Mouse (Mus musculus): ENCODE data around the gene Slc1a6. TPM values are rescaled to one million over a fixed set of nuclear protein-coding genes. Genes with fewer than 3 reads are reported as not detected.

Slc1a6 gene
- polyA plus RNA-seq, 1 experiment: not detected

DNA sequence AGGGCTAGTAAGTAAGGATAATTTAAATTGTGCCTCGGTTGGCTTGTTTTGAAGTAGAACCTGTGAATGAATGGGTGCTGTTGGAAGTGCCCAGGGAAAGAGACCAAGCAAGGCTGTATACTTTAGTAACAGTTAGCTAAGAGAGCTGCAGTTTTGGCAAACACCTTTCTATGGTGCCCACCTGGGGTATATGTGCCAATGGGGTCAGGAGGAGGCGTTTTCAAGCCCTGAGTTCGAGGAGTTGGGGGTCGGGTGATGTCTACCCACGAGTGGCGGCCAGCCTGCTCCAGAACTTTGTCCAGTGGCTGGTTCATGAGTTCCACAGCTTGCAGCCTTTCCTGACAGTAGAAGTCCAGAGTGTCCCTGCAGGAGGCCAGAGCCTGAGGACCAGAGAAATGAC lies 31.4 kb upstream of the Slc1a6 start:
- no peak for DNase-seq
- H3K36me3 ChIP-seq (ENCODE audit: control insufficient read depth, insufficient read depth, low read length): no peaks in the 10 kb centered on the region
- H3K27ac ChIP-seq (ENCODE audit: control insufficient read depth, insufficient read depth, low read length): no peak overlapping the region
- no peaks in the 10 kb centered on the region; the same call in 1 of the 2 replicates for H3K27me3 ChIP-seq (ENCODE audit: control insufficient read depth, insufficient read depth, low read length)
- 92% methylated on average over 6 of the region's 6 CpGs for WGBS
- TF ChIP-seq POLR2A (IDR thresholded peaks at IDR 0.05; ENCODE audit: control insufficient read depth, extremely low read depth, insufficient read depth, low read length, poor library complexity) (no peak), CTCF (IDR thresholded peaks at IDR 0.05; ENCODE audit: borderline replicate concordance, control insufficient read depth, extremely low read depth, insufficient read depth, low read length, poor library complexity) (no peak)
- no peaks in the 10 kb centered on the region for H3K4me1 ChIP-seq (replicated peaks; ENCODE audit: control insufficient read depth, insufficient read depth, low read length)
- H3K4me3 ChIP-seq (ENCODE audit: control insufficient read depth, insufficient read depth, low read length): no peak overlapping the region

DNA sequence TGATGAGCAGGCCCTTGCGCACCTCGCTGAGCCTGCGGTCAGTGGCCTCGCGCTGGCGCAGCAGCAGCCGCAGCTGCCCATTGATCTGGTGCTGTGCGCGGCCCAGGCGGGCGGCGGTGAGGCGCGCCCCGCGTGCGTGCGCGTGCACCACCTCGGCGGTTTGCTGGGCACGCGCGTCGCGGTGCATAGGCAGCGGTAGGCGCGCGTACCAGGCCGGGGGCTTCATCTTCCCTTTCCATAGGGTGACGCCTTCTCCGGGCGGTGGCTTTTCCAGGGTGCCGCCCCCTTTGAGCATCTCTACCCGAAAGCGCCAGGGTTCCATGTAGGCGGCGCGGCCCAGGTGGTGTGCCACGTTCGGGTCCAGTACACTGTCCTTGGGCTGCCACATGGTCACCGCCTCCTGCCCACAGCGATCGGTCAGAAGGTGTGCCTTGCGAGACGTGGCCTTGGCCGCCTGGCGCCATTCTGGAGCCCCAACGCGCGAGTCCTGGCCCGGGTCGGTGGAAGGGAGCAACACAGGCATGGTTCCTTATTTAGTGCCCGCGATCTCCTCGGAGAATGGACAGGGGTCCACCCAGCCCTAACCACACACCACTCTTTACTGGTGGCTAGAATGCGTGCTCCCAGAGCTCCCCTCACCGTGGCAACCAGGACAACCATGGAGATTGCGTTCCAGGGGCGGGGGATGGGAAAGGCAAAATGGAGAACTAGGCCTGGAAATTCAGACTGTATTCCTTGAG lies 27.7 kb upstream of the Slc1a6 start, which contains the start of gene Ccdc105:
Gene Ccdc105, minus strand, starts transcription at position 614 of the 740 bp plus-strand sequence.
- no peaks in the 10 kb centered on the region for H3K36me3 ChIP-seq (ENCODE audit: control insufficient read depth, insufficient read depth, low read length)
- DNase-seq: no peak
- no peaks in the 10 kb centered on the region; the same call in 1 of the 2 replicates for H3K27me3 ChIP-seq (ENCODE audit: control insufficient read depth, insufficient read depth, low read length)
- no peaks in the 10 kb centered on the region for H3K4me1 ChIP-seq (replicated peaks; ENCODE audit: control insufficient read depth, insufficient read depth, low read length)
- TF ChIP-seq POLR2A (IDR thresholded peaks at IDR 0.05; ENCODE audit: control insufficient read depth, extremely low read depth, insufficient read depth, low read length, poor library complexity): no peak
- no peak for TF ChIP-seq CTCF (IDR thresholded peaks at IDR 0.05; ENCODE audit: borderline replicate concordance, control insufficient read depth, extremely low read depth, insufficient read depth, low read length, poor library complexity)
- WGBS: 5% methylated on average over 61 of the region's 61 CpGs
- no peak within 1 kb of the TSS for H3K27ac ChIP-seq (ENCODE audit: control insufficient read depth, insufficient read depth, low read length)
- no peak within 1 kb of the TSS for H3K4me3 ChIP-seq (ENCODE audit: control insufficient read depth, insufficient read depth, low read length)

DNA sequence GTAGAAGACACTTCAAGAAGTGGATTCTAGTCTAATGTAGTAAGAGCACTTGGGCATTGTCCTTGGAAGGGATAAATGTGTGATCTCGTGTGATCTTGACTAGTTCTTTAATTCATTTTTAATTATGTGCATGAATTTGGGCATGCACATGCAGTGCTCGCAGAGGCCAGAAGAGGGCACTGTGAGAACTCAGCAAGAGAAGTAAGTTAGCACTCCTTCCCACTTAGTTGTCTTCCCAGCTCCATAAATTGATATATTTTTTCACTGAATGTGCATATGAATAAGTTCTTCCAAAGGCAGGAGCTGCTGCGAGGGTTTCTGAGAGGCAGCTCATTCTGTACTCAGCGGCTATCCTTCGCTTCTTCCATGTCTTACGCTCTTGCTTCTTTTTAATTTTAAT lies 24.3 kb upstream of the Slc1a6 start:
- Histone ChIP-seq H3K27me3 (ENCODE audit: control insufficient read depth, insufficient read depth, low read length) (no peaks in the 10 kb centered on the region; the same call in 1 of the 2 replicates), H3K4me3 (ENCODE audit: control insufficient read depth, insufficient read depth, low read length) (no peak overlapping the region), H3K4me1 (replicated peaks; ENCODE audit: control insufficient read depth, insufficient read depth, low read length) (no peaks in the 10 kb centered on the region), H3K36me3 (ENCODE audit: control insufficient read depth, insufficient read depth, low read length) (no peaks in the 10 kb centered on the region), H3K27ac (ENCODE audit: control insufficient read depth, insufficient read depth, low read length) (no peak overlapping the region)
- DNase-seq: peak; percentile 38
- 41% methylated on average over 6 of the region's 6 CpGs for WGBS
- TF ChIP-seq POLR2A (IDR thresholded peaks at IDR 0.05; ENCODE audit: control insufficient read depth, extremely low read depth, insufficient read depth, low read length, poor library complexity) (no peak), CTCF (IDR thresholded peaks at IDR 0.05; ENCODE audit: borderline replicate concordance, control insufficient read depth, extremely low read depth, insufficient read depth, low read length, poor library complexity) (no peak)

DNA sequence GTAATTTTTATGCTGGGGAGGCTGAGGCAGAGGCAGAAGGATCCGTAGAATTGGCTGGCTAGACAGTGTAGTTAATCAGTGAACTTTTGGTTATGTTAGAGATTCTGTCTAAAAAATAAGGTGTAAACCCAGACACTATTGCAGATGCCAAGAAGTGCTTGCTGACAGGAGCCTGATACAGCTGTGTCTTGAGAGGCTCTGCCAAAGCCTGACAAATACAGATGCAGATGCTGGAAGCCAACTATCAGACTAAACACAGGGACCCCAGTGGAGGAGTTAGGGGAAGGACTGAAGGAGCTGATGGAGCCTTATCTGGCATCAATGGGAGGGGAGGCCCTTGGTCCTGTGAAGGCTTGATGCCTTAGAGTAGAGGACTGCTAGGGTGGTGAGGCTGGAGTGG lies 14.7 kb upstream of the Slc1a6 start:
- DNase-seq: no peak
- H3K36me3 ChIP-seq (ENCODE audit: control insufficient read depth, insufficient read depth, low read length): no peaks in the 10 kb centered on the region
- TF ChIP-seq CTCF (IDR thresholded peaks at IDR 0.05; ENCODE audit: borderline replicate concordance, control insufficient read depth, extremely low read depth, insufficient read depth, low read length, poor library complexity) (no peak), POLR2A (IDR thresholded peaks at IDR 0.05; ENCODE audit: control insufficient read depth, extremely low read depth, insufficient read depth, low read length, poor library complexity) (no peak)
- H3K4me3 ChIP-seq (ENCODE audit: control insufficient read depth, insufficient read depth, low read length): no peak overlapping the region
- H3K4me1 ChIP-seq (replicated peaks; ENCODE audit: control insufficient read depth, insufficient read depth, low read length): no peaks in the 10 kb centered on the region
- H3K27me3 ChIP-seq (ENCODE audit: control insufficient read depth, insufficient read depth, low read length): no peaks in the 10 kb centered on the region
- no peak overlapping the region for H3K27ac ChIP-seq (ENCODE audit: control insufficient read depth, insufficient read depth, low read length)
- 89% methylated on average over 1 of the region's 1 CpGs for WGBS

DNA sequence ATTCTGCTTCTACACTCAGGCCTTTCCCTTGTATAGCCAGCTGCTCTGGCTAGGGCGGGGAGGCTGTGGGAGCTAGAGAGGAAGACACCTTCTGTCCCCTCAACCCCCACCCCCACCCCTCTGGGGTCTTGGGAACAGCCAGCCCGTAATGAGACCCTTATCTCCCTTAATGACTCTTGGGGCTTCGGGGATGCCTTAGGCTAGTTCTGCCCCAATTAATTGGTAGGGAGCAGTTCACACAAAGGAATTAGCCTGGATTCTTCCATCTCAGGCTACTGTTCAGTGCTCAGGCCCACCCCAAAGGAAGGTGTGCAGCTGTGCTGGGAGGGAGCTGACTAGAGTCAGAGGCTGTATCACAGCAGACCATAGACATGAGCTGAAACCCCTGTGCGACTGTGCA lies 4.5 kb upstream of the Slc1a6 start:
- Histone ChIP-seq H3K27me3 (ENCODE audit: control insufficient read depth, insufficient read depth, low read length) (peaks cover 3% of the 10 kb centered on the region; the same call in 1 of the 2 replicates), H3K36me3 (ENCODE audit: control insufficient read depth, insufficient read depth, low read length) (no peaks in the 10 kb centered on the region), H3K4me3 (ENCODE audit: control insufficient read depth, insufficient read depth, low read length) (no peak overlapping the region), H3K4me1 (replicated peaks; ENCODE audit: control insufficient read depth, insufficient read depth, low read length) (0 out of 2 replicates have a peak, but pooled peaks cover 3% of the 10 kb centered on the region), H3K27ac (ENCODE audit: control insufficient read depth, insufficient read depth, low read length) (no peak overlapping the region)
- no peak for DNase-seq
- no peak for TF ChIP-seq POLR2A (IDR thresholded peaks at IDR 0.05; ENCODE audit: control insufficient read depth, extremely low read depth, insufficient read depth, low read length, poor library complexity)
- 81% methylated on average over 4 of the region's 4 CpGs for WGBS

DNA sequence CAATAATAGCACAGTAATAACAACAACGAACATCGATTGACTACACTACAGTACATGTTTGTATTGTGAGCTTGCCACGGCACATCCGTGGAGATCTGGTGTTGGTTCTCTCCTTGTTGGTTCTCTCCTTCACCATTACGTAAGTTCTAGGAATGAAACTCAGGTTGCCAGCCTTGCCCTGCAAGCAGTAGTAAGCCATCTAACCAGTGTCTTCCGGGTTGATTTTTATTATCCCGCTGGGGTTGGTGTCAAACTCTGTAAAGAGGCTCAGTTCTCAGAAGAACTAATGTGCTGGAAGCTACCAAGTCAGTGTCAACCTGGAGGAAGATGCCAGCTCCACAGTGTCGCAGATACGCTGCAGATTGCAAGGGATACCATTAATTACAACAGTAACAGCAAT lies 769 bp upstream of the Slc1a6 start:
- WGBS: 55% methylated on average over 9 of the region's 9 CpGs
- Histone ChIP-seq H3K4me1 (replicated peaks; ENCODE audit: control insufficient read depth, insufficient read depth, low read length) (0 out of 2 replicates have a peak, but pooled peaks cover 3% of the 10 kb centered on the region), H3K36me3 (ENCODE audit: control insufficient read depth, insufficient read depth, low read length) (no peaks in the 10 kb centered on the region), H3K27me3 (ENCODE audit: control insufficient read depth, insufficient read depth, low read length) (peaks cover 3% of the 10 kb centered on the region; the same call in 1 of the 2 replicates), H3K4me3 (ENCODE audit: control insufficient read depth, insufficient read depth, low read length) (no peak overlapping the region), H3K27ac (ENCODE audit: control insufficient read depth, insufficient read depth, low read length) (no peak overlapping the region)
- TF ChIP-seq POLR2A (IDR thresholded peaks at IDR 0.05; ENCODE audit: control insufficient read depth, extremely low read depth, insufficient read depth, low read length, poor library complexity) (no peak), CTCF (IDR thresholded peaks at IDR 0.05; ENCODE audit: borderline replicate concordance, control insufficient read depth, extremely low read depth, insufficient read depth, low read length, poor library complexity) (no peak)
- no peak for DNase-seq
